In the genomic region with DNA sequence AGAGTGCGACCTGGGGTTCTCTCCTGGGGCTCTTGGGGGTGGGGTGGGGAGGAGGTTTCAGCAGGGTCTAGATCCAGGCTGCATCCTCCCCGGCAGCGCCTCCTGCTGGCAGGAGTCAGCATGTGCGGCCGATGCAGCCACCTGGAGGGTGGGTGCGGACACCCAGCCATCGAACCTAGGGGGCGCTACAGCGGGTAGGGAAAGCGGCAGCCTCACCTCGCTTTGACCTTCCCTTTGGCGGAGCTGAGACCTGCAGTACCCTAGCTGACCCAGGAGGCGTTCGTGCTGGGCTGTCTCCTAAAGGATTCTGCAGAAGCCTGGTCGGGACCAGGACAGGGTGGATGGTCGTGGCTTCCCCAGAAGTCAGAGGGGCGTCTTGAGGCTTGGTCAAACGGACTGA, we compare ENCODE assay signal across 8 mouse cellular contexts. TPM values are rescaled to one million over a fixed set of nuclear protein-coding genes. Genes with fewer than 3 reads are reported as not detected.
DNase-seq lines count a peak whose midpoint lies in the region; ATAC-seq lines count a peak whose summit lies in the region.

No protein-coding gene starts in this region.

- no peaks in the 10 kb centered on the region for H3K9me3 ChIP-seq in liver, embryonic 13.5 days (replicated peaks)

- 0 out of 2 replicates have a peak, but pooled peaks have one; percentile 22 for ATAC-seq in liver, embryonic 13.5 days (ENCODE audit: low read depth)

- 0 out of 2 replicates have a peak overlapping the region, but pooled peaks have one; percentile 7 for H3K4me3 ChIP-seq in liver, embryonic 13.5 days (replicated peaks)

- H3K27me3 ChIP-seq in liver, embryonic 13.5 days = peaks cover 100% of the 10 kb centered on the region

- no peak overlapping the region for H3K9ac ChIP-seq in liver, embryonic 13.5 days

- peak overlapping the region; percentile 43 for H3K4me2 ChIP-seq in liver, embryonic 13.5 days

- WGBS in liver, embryonic 13.5 days (ENCODE audit: insufficient replicate concordance) = under 1% methylated on average over 18 of the region's 18 CpGs

- H3K36me3 ChIP-seq in liver, embryonic 13.5 days = no peaks in the 10 kb centered on the region

- peak; percentile 80 for DNase-seq in urinary bladder, postnatal 14 days (ENCODE audit: low spot score)
- no peak for DNase-seq in urinary bladder, postnatal 10 days (ENCODE audit: low spot score)
- peak; percentile 72 for DNase-seq in cerebellum, adult 9-10 months
- DNase-seq in gastrocnemius, adult 18-20 months (ENCODE audit: low spot score) = peak; percentile 69
- DNase-seq in induced T-regulatory cell, adult 2 months (ENCODE audit: low read depth) = peak; percentile 89
- peak; percentile 62 for DNase-seq in liver, embryonic 13.5 days
- DNase-seq in naive thymus-derived CD4-positive, alpha-beta T cell, adult 2 months (ENCODE audit: low read depth) = peak; percentile 88
- DNase-seq in thymus, adult 18-20 months = peak; percentile 58 to 60

- H3K27ac ChIP-seq in liver, embryonic 13.5 days = no peak overlapping the region

- peaks cover 47% of the 10 kb centered on the region for H3K4me1 ChIP-seq in liver, embryonic 13.5 days (replicated peaks)

RNA-seq across cellular contexts. Expression of gene Cacnb3, which starts 0.9 kb away (rescaled TPM):
- under 1 TPM; 0.64 to 0.85 TPM for total RNA-seq in gastrocnemius, adult 18-20 months (2021)
- polyA plus RNA-seq in liver, embryonic 13.5 days (2015; fragmentation: Nextera tagmentation; extraction: Ambion mirVana) = 1.4 and 1.5 TPM in 2 replicates

RNA-seq across cellular contexts. Expression of gene Adcy6, which starts 21.6 kb away (rescaled TPM):
- 10 to 100 TPM; 14.3 to 17.9 TPM for total RNA-seq in gastrocnemius, adult 18-20 months (2021)
- 5.2 and 6.2 TPM in 2 replicates for polyA plus RNA-seq in liver, embryonic 13.5 days (2015; fragmentation: Nextera tagmentation; extraction: Ambion mirVana)

RNA-seq across cellular contexts. Expression of gene Ddx23, which starts 31.2 kb away (rescaled TPM):
- 10 to 100 TPM; 65.7 to 83.1 TPM for total RNA-seq in gastrocnemius, adult 18-20 months (2021)
- 14.7 and 15.5 TPM in 2 replicates for polyA plus RNA-seq in liver, embryonic 13.5 days (2015; fragmentation: Nextera tagmentation; extraction: Ambion mirVana)

RNA-seq across cellular contexts. Expression of gene Rnd1, which starts 45.8 kb away (rescaled TPM):
- 1 to 10 TPM; 2.8 to 3.2 TPM for total RNA-seq in gastrocnemius, adult 18-20 months (2021)
- polyA plus RNA-seq in liver, embryonic 13.5 days (2015; fragmentation: Nextera tagmentation; extraction: Ambion mirVana) = 0.35 and 0.37 TPM in 2 replicates
